Mouse (Mus musculus) CH12.LX (cell line): ENCODE data around the gene Ermap. TPM values are rescaled to one million over a fixed set of nuclear protein-coding genes. Genes with fewer than 3 reads are reported as not detected.

Source experiments
- DNase-seq: peaks from one replicate; pipeline ENCODE4 v3.0.0-alpha.2; 2013; ENCODE audit errors: extremely low read depth
- H3K27ac ChIP-seq: 2 replicates; pipeline ENCODE4 v1.5.1; 2012; ENCODE audit warnings: low read depth, mild to moderate bottlenecking, control low read depth, moderate library complexity; ENCODE audit not compliant: insufficient read depth
- H3K27me3 ChIP-seq: replicated peaks from 2 replicates; pipeline ENCODE3; 2012; ENCODE audit warnings: inconsistent platforms
- H3K36me3 ChIP-seq, 2 experiments: replicated peaks in 1 of 2; 2 replicates each; pipeline versions ENCODE3 to v1.6.1; 2012; ENCODE audit warnings: inconsistent platforms in 1 of 2, low read length in 1 of 2, mild to moderate bottlenecking in 1 of 2, mixed read lengths in 1 of 2, moderate library complexity in 1 of 2; ENCODE audit not compliant: control insufficient read depth in 1 of 2, insufficient read depth in 1 of 2
- H3K4me1 ChIP-seq, 2 experiments: 2 replicates each; pipeline ENCODE4 v1.6.1; 2012; ENCODE audit warnings: inconsistent platforms in 1 of 2, moderate library complexity in 1 of 2; ENCODE audit not compliant: insufficient read depth in 2 of 2, control insufficient read depth in 1 of 2
- H3K4me2 ChIP-seq: 2 replicates; pipeline ENCODE4 v1.6.1; 2012; ENCODE audit warnings: low read depth, mild to moderate bottlenecking, control low read depth; ENCODE audit not compliant: poor library complexity, insufficient read depth, severe bottlenecking
- H3K4me3 ChIP-seq, 3 experiments: fragments of 150-350 bp in 1 of 3; sonication (generic) in 1 of 3; replicated peaks in 1 of 3; 2 replicates each; pipeline versions ENCODE3 to v1.5.1; 2011 to 2012; ENCODE audit warnings: low read depth in 2 of 3, low read length in 2 of 3, mild to moderate bottlenecking in 2 of 3, moderate library complexity in 2 of 3, control low read depth in 1 of 3, improper control_type of control experiment in 1 of 3, inconsistent platforms in 1 of 3, mixed read lengths in 1 of 3; ENCODE audit not compliant: poor library complexity in 1 of 3
- H3K79me2 ChIP-seq: replicated peaks from 2 replicates; pipeline ENCODE4 v1.6.1; 2012; ENCODE audit warnings: mild to moderate bottlenecking, moderate library complexity; ENCODE audit not compliant: control insufficient read depth, poor library complexity, insufficient read depth, severe bottlenecking; ENCODE audit errors: extremely low read depth
- H3K9ac ChIP-seq: 2 replicates; pipeline ENCODE4 v1.6.1; 2012; ENCODE audit warnings: low read depth, mild to moderate bottlenecking, control low read depth, moderate library complexity; ENCODE audit not compliant: insufficient read depth
- H3K9me3 ChIP-seq: replicated peaks from 2 replicates; pipeline ENCODE3; 2012; ENCODE audit warnings: low read length, inconsistent platforms, mixed read lengths
- CHD2 ChIP-seq: IDR thresholded peaks from 2 replicates; pipeline ENCODE4 v1.6.1; 2011; ENCODE audit warnings: low read length, improper control_type of control experiment
- CTCF ChIP-seq, 2 experiments: IDR thresholded peaks in 1 of 2; conservative IDR thresholded peaks in 1 of 2; 2 replicates each; pipeline ENCODE4 v1.5.1; 2011 to 2012; ENCODE audit warnings: low read depth in 2 of 2, low read length in 2 of 2, improper control_type of control experiment in 1 of 2, inconsistent platforms in 1 of 2, mild to moderate bottlenecking in 1 of 2, moderate library complexity in 1 of 2
- E2F4 ChIP-seq: IDR thresholded peaks from 2 replicates; pipeline ENCODE4 v1.6.1; 2011; ENCODE audit warnings: low read depth, low read length, improper control_type of control experiment; ENCODE audit not compliant: insufficient replicate concordance
- ELF1 ChIP-seq: IDR thresholded peaks from 2 replicates; pipeline ENCODE4 v1.6.1; 2014; ENCODE audit warnings: low read depth, mild to moderate bottlenecking, inconsistent platforms, low read length, improper control_type of control experiment
- ETS1 ChIP-seq: conservative IDR thresholded peaks from 2 replicates; pipeline ENCODE4 v1.6.1; 2012; ENCODE audit warnings: low read depth, mild to moderate bottlenecking, inconsistent platforms, low read length, improper control_type of control experiment, moderate library complexity
- GABPA ChIP-seq: IDR thresholded peaks from 2 replicates; pipeline ENCODE4 v1.6.1; 2012; ENCODE audit warnings: low read depth, low read length, improper control_type of control experiment, inconsistent platforms; ENCODE audit not compliant: insufficient replicate concordance
- IRF4 ChIP-seq: IDR thresholded peaks from 2 replicates; pipeline ENCODE4 v1.6.1; 2014; ENCODE audit warnings: low read depth, mild to moderate bottlenecking, inconsistent platforms, low read length, improper control_type of control experiment
- JUN ChIP-seq: IDR thresholded peaks from 2 replicates; pipeline ENCODE4 v1.6.1; 2011; ENCODE audit warnings: low read depth, mild to moderate bottlenecking, low read length, improper control_type of control experiment, moderate library complexity; ENCODE audit not compliant: insufficient read depth
- MAX ChIP-seq: IDR thresholded peaks from 2 replicates; pipeline ENCODE4 v1.6.1; 2011; ENCODE audit warnings: low read length, improper control_type of control experiment
- MEF2A ChIP-seq: IDR thresholded peaks from 2 replicates; pipeline ENCODE4 v1.6.1; 2014; ENCODE audit warnings: low read depth, mild to moderate bottlenecking, inconsistent platforms, low read length, improper control_type of control experiment, borderline replicate concordance
- MXI1 ChIP-seq: IDR thresholded peaks from 2 replicates; pipeline ENCODE4 v1.6.1; 2011; ENCODE audit warnings: mild to moderate bottlenecking, low read depth, low read length, improper control_type of control experiment
- MYC ChIP-seq: IDR thresholded peaks from 2 replicates; pipeline ENCODE4 v1.6.1; 2011; ENCODE audit warnings: low read depth, mild to moderate bottlenecking, improper control_type of control experiment, low read length
- NRF1 ChIP-seq: IDR thresholded peaks from 2 replicates; pipeline ENCODE4 v1.6.1; 2014; ENCODE audit warnings: low read depth, mild to moderate bottlenecking, inconsistent platforms, low read length, improper control_type of control experiment, moderate library complexity
- PAX5 ChIP-seq: IDR thresholded peaks from 2 replicates; pipeline ENCODE4 v1.6.1; 2012; ENCODE audit warnings: low read length, inconsistent platforms, mixed read lengths
- RAD21 ChIP-seq: IDR thresholded peaks from 2 replicates; pipeline ENCODE4 v1.6.1; 2011; ENCODE audit warnings: low read depth, mild to moderate bottlenecking, low read length, improper control_type of control experiment, moderate library complexity
- SMC3 ChIP-seq: IDR thresholded peaks from 2 replicates; pipeline ENCODE4 v1.6.1; 2011; ENCODE audit warnings: low read depth, low read length, improper control_type of control experiment
- TCF12 ChIP-seq: IDR thresholded peaks from 2 replicates; pipeline ENCODE4 v1.6.1; 2014; ENCODE audit warnings: low read depth, mild to moderate bottlenecking, inconsistent platforms, low read length, improper control_type of control experiment
- USF1 ChIP-seq: IDR thresholded peaks from 2 replicates; pipeline ENCODE4 v1.6.1; 2014; ENCODE audit warnings: low read depth, mild to moderate bottlenecking, inconsistent platforms, low read length, improper control_type of control experiment
- USF2 ChIP-seq: conservative IDR thresholded peaks from 2 replicates; pipeline ENCODE4 v1.6.1; 2011; ENCODE audit warnings: low read depth, low read length, improper control_type of control experiment
- ZKSCAN1 ChIP-seq: IDR thresholded peaks from 2 replicates; pipeline ENCODE4 v1.6.1; 2012; ENCODE audit warnings: low read depth, inconsistent platforms, low read length, improper control_type of control experiment, borderline replicate concordance
- ZNF384 ChIP-seq: IDR thresholded peaks from 2 replicates; pipeline ENCODE4 v1.6.1; 2012; ENCODE audit warnings: low read depth, low read length, improper control_type of control experiment, inconsistent platforms
- dilution Hi-C: fragments of 300-500 bp; cut with MboI; formaldehyde crosslinking; loops from 2 replicates; pipeline ENCODE4 v1.14.3; 2020; ENCODE audit warnings: low sequenced_read_pairs; ENCODE audit not compliant: extremely low pct_unique_long_range_greater_than_20kb, extremely low pct_ligation_motif_present
- in situ Hi-C: fragments of 300-500 bp; cut with MboI; formaldehyde crosslinking; loops from 3 replicates; pipeline ENCODE4 v1.14.3; 2019; ENCODE audit warnings: low sequenced_read_pairs, low pct_ligation_motif_present, low pct_unique_long_range_greater_than_20kb, mixed read lengths
- polyA plus RNA-seq: library from polyadenylated mRNA; unstranded; fragments of >175 nt; gene quantifications from 2 replicates; pipeline ENCODE4 v1.2.1, GENCODE M21; 2012; ENCODE audit warnings: low read depth; ENCODE audit not compliant: insufficient read length
- total RNA-seq, 2 experiments: library from RNA; depleted of rRNA; stranded (reverse); fragments of 300-350 nt in 1 of 2; fragments of >200 nt in 1 of 2; gene quantifications; 2 replicates each; pipeline ENCODE4 v1.2.3; 2012 to 2014

Gene Ermap
- total and polyA plus RNA-seq, 3 experiments = not detected

GRCm38 (mm10) chr4:119157186-119157585 lies 32.6 kb downstream of the Ermap start:
- Histone ChIP-seq H3K36me3 (no peaks in the 10 kb centered on the region), H3K9ac (no peak overlapping the region), H3K4me3 (no peak overlapping the region), H3K27me3 (no peaks in the 10 kb centered on the region), H3K9me3 (no peaks in the 10 kb centered on the region), H3K27ac (no peak overlapping the region), H3K4me1 (no peaks in the 10 kb centered on the region), H3K4me2 (no peak overlapping the region), H3K79me2 (no peaks in the 10 kb centered on the region)
- TF ChIP-seq SMC3 (peak; percentile 42), ZKSCAN1 (no peak), MAX (no peak), RAD21 (peak; percentile 42), IRF4 (no peak), NRF1 (no peak), ELF1 (no peak), CHD2 (no peak), TCF12 (no peak), CTCF (conservative IDR thresholded peaks at IDR 0.05 in 1 of 2, IDR thresholded peaks at IDR 0.05 in 1 of 2; ENCODE audit: low read depth in 2 of 2, low read length in 2 of 2) (peak; percentile 54 to 71)
- peak; percentile 67 for DNase-seq
- in situ Hi-C loops = no loop called here
- dilution Hi-C loops = no loop called here

- no peak overlapping the region for H3K4me3 ChIP-seq
- H3K79me2 ChIP-seq = no peaks in the 10 kb centered on the region
- peaks cover 4% of the 10 kb centered on the region for H3K9me3 ChIP-seq
- dilution Hi-C loops (no loop called here), in situ Hi-C loops (no loop called here)
- TF ChIP-seq CTCF (conservative IDR thresholded peaks at IDR 0.05 in 1 of 2, IDR thresholded peaks at IDR 0.05 in 1 of 2; ENCODE audit: low read depth in 2 of 2, low read length in 2 of 2) = no peak
- TF ChIP-seq ETS1 = no peak
- TF ChIP-seq MAX = no peak
- no peak for TF ChIP-seq GABPA
- no peak for TF ChIP-seq MEF2A
- no peak for TF ChIP-seq ZNF384
- TF ChIP-seq PAX5 = no peak
- TF ChIP-seq MXI1 = no peak
- no peak for TF ChIP-seq RAD21
- TF ChIP-seq E2F4 = no peak
- TF ChIP-seq IRF4 = no peak
- TF ChIP-seq MYC = no peak
- TF ChIP-seq SMC3 = no peak
- no peak for TF ChIP-seq USF1
- TF ChIP-seq JUN = no peak
- TF ChIP-seq USF2 = no peak
- H3K27me3 ChIP-seq = no peaks in the 10 kb centered on the region
- H3K9ac ChIP-seq = no peak overlapping the region
- peaks cover 5 to 12% of the 10 kb centered on the region in 2 experiments; a peak in 2 of 4 replicates for H3K4me1 ChIP-seq
- H3K27ac ChIP-seq = no peak overlapping the region
- no peaks in the 10 kb centered on the region for H3K36me3 ChIP-seq
- no peak overlapping the region for H3K4me2 ChIP-seq
- no peak for DNase-seq
Measured at GRCm38 (mm10) chr4:119148741-119149140, 41.1 kb downstream of the Ermap start.
